Mouse (Mus musculus): ENCODE measurements around the gene Mrpl58.
A peak's percentile ranks its signal among the peaks of the same experiment; 100 is the strongest.

DNA sequence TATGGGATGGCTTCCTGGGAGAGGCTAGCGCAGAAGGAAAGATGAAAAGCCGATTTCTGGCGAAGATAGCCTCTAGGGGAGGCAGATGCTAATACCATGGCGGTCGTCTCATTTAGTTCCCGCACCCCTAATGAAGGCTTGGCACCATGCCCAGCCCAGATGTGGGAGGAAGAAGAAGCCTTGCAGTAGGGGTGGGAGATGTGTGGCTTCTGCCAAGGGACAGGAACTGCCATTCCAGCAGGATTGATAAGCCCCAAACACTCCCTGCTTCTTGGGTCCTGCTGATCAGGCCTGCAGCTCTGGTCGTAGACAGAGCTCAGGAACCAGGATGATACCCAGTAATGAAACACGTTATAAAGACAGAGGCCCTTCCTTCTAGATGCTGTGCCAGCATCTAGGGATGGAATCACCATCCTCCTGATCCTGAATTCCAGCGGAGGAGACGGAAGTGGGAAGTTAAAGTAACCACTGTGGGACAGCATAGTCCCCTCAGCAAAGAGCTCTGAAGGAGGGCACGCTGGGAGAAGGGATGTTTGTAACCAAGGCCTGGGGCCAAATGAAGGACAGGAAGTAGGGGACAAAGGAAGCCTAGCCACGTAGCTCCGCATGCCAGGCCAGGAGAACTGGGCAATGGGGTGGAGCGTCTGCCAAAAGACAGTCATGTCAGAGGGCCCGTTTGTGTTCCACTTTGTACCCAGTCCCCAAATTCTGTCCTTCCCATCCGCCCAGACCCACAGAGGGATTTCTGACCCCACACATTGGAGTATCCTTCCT is 19.7 kb upstream of the Mrpl58 start:
- TF ChIP-seq EP300 (IDR thresholded peaks at IDR 0.05): no peak
- peak; percentile 12; the same call in 1 of the 2 replicates for TF ChIP-seq CTCF (IDR thresholded peaks at IDR 0.05)
